Mouse (Mus musculus): ENCODE measurements at regions not wholly inside any gene's neighbourhood (a gene's known extent, or its start where the extent isn't known, plus 50 kb on each side); places are given as distances from the start of the nearest gene placed in this dataset.

DNA sequence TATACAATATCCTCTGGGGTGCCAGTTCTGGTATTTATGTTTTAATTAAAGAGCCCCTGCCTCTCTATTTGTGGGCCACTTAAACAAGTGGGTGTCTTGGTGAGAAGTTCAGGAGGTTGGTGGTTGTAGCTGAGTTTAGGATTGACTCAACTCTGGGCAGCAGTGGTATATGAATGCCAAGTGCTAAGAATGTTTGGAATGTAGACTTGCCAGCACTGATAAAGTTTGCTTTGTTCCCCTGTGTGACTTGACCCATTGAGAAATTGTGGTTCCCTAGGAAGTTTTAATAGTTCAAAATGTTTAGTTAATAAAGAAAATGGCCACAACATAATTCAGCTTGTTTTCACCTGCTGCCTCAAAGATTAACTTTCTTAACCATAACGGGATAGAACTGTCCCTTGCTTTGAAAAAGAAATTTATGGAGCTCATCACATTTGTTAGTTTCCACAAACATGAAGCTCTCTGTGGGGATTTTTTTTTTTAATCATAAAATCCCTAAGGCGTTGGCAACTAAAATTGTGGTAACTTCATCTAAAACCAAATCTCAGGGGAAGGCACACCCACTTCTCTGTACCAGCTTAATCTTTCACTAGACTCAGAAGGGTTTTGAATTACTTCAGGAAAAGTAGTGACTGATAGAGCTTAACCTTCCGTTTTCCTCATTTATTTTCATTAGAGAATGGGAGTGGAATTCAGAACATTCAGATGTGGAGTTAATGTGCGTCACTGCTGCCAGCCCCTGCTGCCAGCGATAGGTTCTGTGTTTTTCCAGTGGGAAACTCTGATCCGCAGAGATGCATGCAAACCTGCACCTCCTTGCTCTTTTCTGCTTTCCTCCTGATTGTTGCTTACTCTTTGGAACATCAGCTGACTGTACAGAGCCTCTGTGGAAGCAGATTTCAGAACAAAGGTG is 126.4 kb downstream of the Ogfrl1 start:
- TF ChIP-seq CTCF (IDR thresholded peaks at IDR 0.05; ENCODE audit: control insufficient read depth, insufficient read depth, insufficient replicate concordance, low read depth, low read length) (no peak), POLR2A (IDR thresholded peaks at IDR 0.05; ENCODE audit: control insufficient read depth, low read depth, low read length) (no peak)

Data from testis, adult 2 months (tissue).